Comparison of ENCODE assay signal across 15 mouse cellular contexts in the genomic region with DNA sequence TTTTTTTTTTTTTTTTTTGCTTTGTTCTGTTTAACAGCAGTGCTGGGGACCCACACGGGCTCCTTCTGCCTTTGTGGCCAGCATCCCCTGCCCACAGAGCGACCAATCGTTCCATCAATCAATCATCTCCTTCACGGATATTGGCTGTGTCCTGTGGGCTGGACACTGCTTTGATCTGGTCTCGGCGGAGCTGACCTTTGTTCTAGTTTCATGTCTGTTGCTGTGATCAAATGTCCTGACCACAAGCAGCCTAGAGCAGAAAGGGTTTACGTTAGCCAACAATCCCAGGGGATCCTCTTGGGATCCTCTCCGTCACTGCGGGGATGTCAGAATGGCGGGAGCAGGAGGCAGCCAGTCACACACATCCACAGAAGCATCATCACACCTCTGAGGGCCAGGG.
DNase-seq lines count a peak whose midpoint lies in the region; ATAC-seq and TF ChIP-seq lines count a peak whose summit lies in the region.
"Had no signal": no experiment of that assay in that cellular context is flagged by ENCODE, and none has a peak within 500 bp of the region (broad histone marks: within the 10 kb centered on the region; RNA-seq: fewer than 3 reads in every experiment).

No protein-coding gene starts in this region.

- no peak overlapping the region for H3K9ac ChIP-seq in hindbrain, postnatal 0 days (replicated peaks; ENCODE audit: low read length)
- peak overlapping the region; percentile 29; the same call in 1 of the 2 replicates for H3K9ac ChIP-seq in embryonic facial prominence, embryonic 11.5 days (replicated peaks; ENCODE audit: low read length)
- H3K9ac ChIP-seq in midbrain, embryonic 13.5 days (replicated peaks), result no peak overlapping the region; the same call in 1 of the 2 replicates
- H3K9ac ChIP-seq: lung, embryonic 14.5 days had no signal

- no peak overlapping the region for H3K4me2 ChIP-seq in hindbrain, postnatal 0 days (ENCODE audit: low read depth, low read length)
- H3K4me2 ChIP-seq in embryonic facial prominence, embryonic 11.5 days (ENCODE audit: low read depth, low read length), result no peak overlapping the region
- no peak overlapping the region for H3K4me2 ChIP-seq in midbrain, embryonic 13.5 days (replicated peaks)
- H3K4me2 ChIP-seq: lung, embryonic 14.5 days had no signal

- DNase-seq in hindbrain, embryonic 10.5 days (ENCODE audit: low spot score), result peak; percentile 74
- DNase-seq in hindbrain, postnatal 0 days (ENCODE audit: low spot score), result no peak
- DNase-seq in MN1 (ENCODE audit: low spot score), result peak; percentile 32
- no peak for DNase-seq in embryonic facial prominence, embryonic 11.5 days (ENCODE audit: low spot score)
- no peak for DNase-seq in cerebellum, postnatal 14 days
- no peak for DNase-seq in urinary bladder, postnatal 10 days (ENCODE audit: low spot score)
- DNase-seq in layer of hippocampus, postnatal 36 days, result no peak
- DNase-seq: adrenal gland, postnatal 10 days; B cell, adult 2 months; cerebellum, adult 9-10 months; heart, adult 11 months; lung, embryonic 14.5 days; thymus, postnatal 4 days had no signal

- peak overlapping the region; percentile 80 for H3K27ac ChIP-seq in hindbrain, embryonic 10.5 days
- no peak overlapping the region for H3K27ac ChIP-seq in hindbrain, postnatal 0 days
- no peak overlapping the region for H3K27ac ChIP-seq in embryonic facial prominence, embryonic 11.5 days (replicated peaks; ENCODE audit: low read depth, low read length)
- no peak overlapping the region for H3K27ac ChIP-seq in midbrain, embryonic 13.5 days

- peaks cover 63% of the 10 kb centered on the region for H3K4me1 ChIP-seq in hindbrain, embryonic 10.5 days (replicated peaks)
- no peaks in the 10 kb centered on the region for H3K4me1 ChIP-seq in hindbrain, postnatal 0 days (ENCODE audit: insufficient read depth, low read length)
- peaks cover 5% of the 10 kb centered on the region; the same call in 1 of the 2 replicates for H3K4me1 ChIP-seq in embryonic facial prominence, embryonic 11.5 days (ENCODE audit: control insufficient read depth, insufficient read depth, low read length)
- H3K4me1 ChIP-seq in midbrain, embryonic 13.5 days (replicated peaks), result peaks cover 31% of the 10 kb centered on the region

- peaks cover 27% of the 10 kb centered on the region for H3K27me3 ChIP-seq in hindbrain, embryonic 10.5 days (ENCODE audit: insufficient read depth, poor library complexity, severe bottlenecking)
- H3K27me3 ChIP-seq in hindbrain, postnatal 0 days (ENCODE audit: insufficient read depth, low read length), result no peaks in the 10 kb centered on the region; the same call in 1 of the 2 replicates
- H3K27me3 ChIP-seq in embryonic facial prominence, embryonic 11.5 days (ENCODE audit: control insufficient read depth, insufficient read depth, low read length), result no peaks in the 10 kb centered on the region
- peaks cover 26% of the 10 kb centered on the region for H3K27me3 ChIP-seq in midbrain, embryonic 13.5 days

- H3K9me3 ChIP-seq in hindbrain, embryonic 10.5 days, result no peaks in the 10 kb centered on the region
- H3K9me3 ChIP-seq in hindbrain, postnatal 0 days (ENCODE audit: low read length), result no peaks in the 10 kb centered on the region
- no peaks in the 10 kb centered on the region for H3K9me3 ChIP-seq in embryonic facial prominence, embryonic 11.5 days (replicated peaks; ENCODE audit: control insufficient read depth, low read length)
- no peaks in the 10 kb centered on the region for H3K9me3 ChIP-seq in midbrain, embryonic 13.5 days

- WGBS in hindbrain, embryonic 10.5 days, result 5% methylated on average over 10 of the region's 10 CpGs
- WGBS in hindbrain, postnatal 0 days, result 18% methylated on average over 10 of the region's 10 CpGs
- WGBS in embryonic facial prominence, embryonic 11.5 days, result 10% methylated on average over 10 of the region's 10 CpGs
- 12% methylated on average over 10 of the region's 10 CpGs for WGBS in midbrain, embryonic 13.5 days

- TF ChIP-seq CTCF in hindbrain, postnatal 0 days (IDR thresholded peaks at IDR 0.05; ENCODE audit: low read depth), result no peak

- H3K36me3 ChIP-seq in hindbrain, embryonic 10.5 days, result no peaks in the 10 kb centered on the region
- H3K36me3 ChIP-seq in hindbrain, postnatal 0 days (ENCODE audit: insufficient read depth, low read length), result no peaks in the 10 kb centered on the region
- H3K36me3 ChIP-seq in embryonic facial prominence, embryonic 11.5 days (replicated peaks; ENCODE audit: control insufficient read depth, insufficient read depth, low read depth, low read length), result no peaks in the 10 kb centered on the region
- H3K36me3 ChIP-seq in midbrain, embryonic 13.5 days, result no peaks in the 10 kb centered on the region

- no peak for ATAC-seq in hindbrain, postnatal 0 days
- ATAC-seq in embryonic facial prominence, embryonic 11.5 days (replicated peaks; ENCODE audit: insufficient number of reproducible peaks, low FRiP score, low TSS enrichment, low read depth), result no peak
- ATAC-seq in midbrain, embryonic 13.5 days, result peak; percentile 32; the same call in 1 of the 2 replicates
- ATAC-seq: inflammation-experienced regulatory T-cells, adult 6 months had no signal

- no peak overlapping the region for H3K4me3 ChIP-seq in hindbrain, embryonic 10.5 days
- no peak overlapping the region for H3K4me3 ChIP-seq in hindbrain, postnatal 0 days (ENCODE audit: low read length)
- no peak overlapping the region for H3K4me3 ChIP-seq in embryonic facial prominence, embryonic 11.5 days (ENCODE audit: low read depth, low read length)
- H3K4me3 ChIP-seq in midbrain, embryonic 13.5 days (replicated peaks), result no peak overlapping the region

Comparison
In these comparisons a context has a peak if more than half of its experiments do, and no peak if none do; other contexts are left out.
1. DNase-seq: peak in hindbrain, embryonic 10.5 days (single experiment) and MN1 (single experiment); none in hindbrain, postnatal 0 days (single experiment), embryonic facial prominence, embryonic 11.5 days (single experiment), cerebellum, postnatal 14 days (0 of 2), urinary bladder, postnatal 10 days (single experiment) and layer of hippocampus, postnatal 36 days (0 of 2).